Mouse (Mus musculus) heart, embryonic 15.5 days (tissue): ENCODE data around the gene Fam20a. TPM values are rescaled to one million over a fixed set of nuclear protein-coding genes. Genes with fewer than 3 reads are reported as not detected.

ENCODE experiments used
- ATAC-seq: fragments of 200-750 bp; cut with Nextera tagmentation; replicated peaks from 2 replicates; pipeline ENCODE4 v1.8.0; 2017; ENCODE audit warnings: low read depth, moderate TSS enrichment; ENCODE audit not compliant: insufficient number of reproducible peaks, insufficient read depth, low FRiP score
- H3K27ac ChIP-seq: fragments of 300-500 bp; sonication (generic); 2 replicates; pipeline ENCODE4 v1.5.1; 2015; ENCODE audit warnings: mild to moderate bottlenecking, inconsistent platforms
- H3K27me3 ChIP-seq: fragments of 300-500 bp; sonication (generic); 2 replicates; pipeline ENCODE4 v1.6.1; 2015; ENCODE audit warnings: inconsistent platforms
- H3K36me3 ChIP-seq: fragments of 300-500 bp; sonication (generic); 2 replicates; pipeline ENCODE4 v1.6.1; 2015; ENCODE audit warnings: mild to moderate bottlenecking, inconsistent platforms
- H3K4me1 ChIP-seq: fragments of 300-500 bp; sonication (generic); replicated peaks from 2 replicates; pipeline ENCODE4 v1.6.1; 2015; ENCODE audit warnings: inconsistent platforms
- H3K4me2 ChIP-seq: fragments of 300-500 bp; sonication (generic); 2 replicates; pipeline ENCODE4 v1.6.1; 2015; ENCODE audit warnings: inconsistent platforms, mild to moderate bottlenecking, moderate library complexity
- H3K4me3 ChIP-seq: fragments of 300-500 bp; sonication (generic); 2 replicates; pipeline ENCODE4 v1.5.1; 2015; ENCODE audit warnings: mild to moderate bottlenecking, inconsistent platforms
- H3K9ac ChIP-seq: fragments of 300-500 bp; sonication (generic); 2 replicates; pipeline ENCODE4 v1.6.1; 2015; ENCODE audit warnings: mild to moderate bottlenecking, inconsistent platforms
- H3K9me3 ChIP-seq: fragments of 300-500 bp; sonication (generic); replicated peaks from 2 replicates; pipeline ENCODE4 v1.6.1; 2016; ENCODE audit warnings: inconsistent platforms
- WGBS: fragments of 180-500 bp; shearing (Covaris S2); methylation state at CpG from one replicate; pipeline ENCODE4 v1.1.7; 2015; ENCODE audit warnings: mixed read lengths; 5-methylcytosine and 5-hydroxymethylcytosine counted together
- polyA plus RNA-seq: library from polyadenylated mRNA; unstranded; fragments of >200 nt; fragmentation: Nextera tagmentation; extraction: Ambion mirVana; gene quantifications from 2 replicates; pipeline ENCODE4 v1.2.1, GENCODE M21; 2015

Gene Fam20a
- polyA plus RNA-seq, result 3.7 and 4.0 TPM in 2 replicates

- H3K9me3 ChIP-seq, result no peaks in the 10 kb centered on the region
- peak; percentile 78 for ATAC-seq
- H3K4me1 ChIP-seq, result peaks cover 27% of the 10 kb centered on the region
- H3K4me2 ChIP-seq, result peak within 1 kb of the TSS; percentile 98
- 1% methylated on average over 31 of the region's 31 CpGs for WGBS
- H3K27me3 ChIP-seq, result no peaks in the 10 kb centered on the region
- H3K27ac ChIP-seq, result peak within 1 kb of the TSS; percentile 38
- peak within 1 kb of the TSS; percentile 57 for H3K9ac ChIP-seq
- H3K36me3 ChIP-seq, result no peaks in the 10 kb centered on the region
- H3K4me3 ChIP-seq, result peak within 1 kb of the TSS; percentile 62
Measured at GRCm38 (mm10) chr11:109721781-109722446, at the start of gene Fam20a. Gene Fam20a (minus strand): TSS chr11:109722279.

- no peak for ATAC-seq
- H3K4me3 ChIP-seq, result no peak overlapping the region
- H3K4me2 ChIP-seq, result no peak overlapping the region
- H3K4me1 ChIP-seq, result no peaks in the 10 kb centered on the region
- no peak overlapping the region for H3K27ac ChIP-seq
- WGBS, result 74% methylated on average over 1 of the region's 1 CpGs
- H3K36me3 ChIP-seq, result no peaks in the 10 kb centered on the region
- H3K27me3 ChIP-seq, result no peaks in the 10 kb centered on the region
- no peak overlapping the region for H3K9ac ChIP-seq
- no peaks in the 10 kb centered on the region; the same call in 1 of the 2 replicates for H3K9me3 ChIP-seq
Measured at GRCm38 (mm10) chr11:109771381-109771780, 49.3 kb upstream of the Fam20a start.

- Histone ChIP-seq H3K9me3 (no peaks in the 10 kb centered on the region; the same call in 1 of the 2 replicates), H3K4me2 (no peak overlapping the region), H3K9ac (no peak overlapping the region), H3K27me3 (no peaks in the 10 kb centered on the region), H3K36me3 (no peaks in the 10 kb centered on the region), H3K4me1 (no peaks in the 10 kb centered on the region), H3K27ac (no peak overlapping the region), H3K4me3 (no peak overlapping the region)
- ATAC-seq, result no peak
- WGBS, result 78% methylated on average over 14 of the region's 14 CpGs
Measured at GRCm38 (mm10) chr11:109770185-109770584, 48.1 kb upstream of the Fam20a start.

- Histone ChIP-seq H3K4me2 (no peak overlapping the region), H3K27me3 (no peaks in the 10 kb centered on the region), H3K9ac (no peak overlapping the region), H3K36me3 (no peaks in the 10 kb centered on the region), H3K9me3 (no peaks in the 10 kb centered on the region), H3K27ac (no peak overlapping the region), H3K4me3 (no peak overlapping the region), H3K4me1 (no peaks in the 10 kb centered on the region)
- ATAC-seq, result no peak
- 66% methylated on average over 5 of the region's 5 CpGs for WGBS
Measured at GRCm38 (mm10) chr11:109769091-109769490, 47.0 kb upstream of the Fam20a start.

- Histone ChIP-seq H3K27ac (no peak overlapping the region), H3K9ac (no peak overlapping the region), H3K27me3 (no peaks in the 10 kb centered on the region), H3K36me3 (no peaks in the 10 kb centered on the region), H3K4me2 (no peak overlapping the region), H3K9me3 (no peaks in the 10 kb centered on the region), H3K4me1 (no peaks in the 10 kb centered on the region), H3K4me3 (no peak overlapping the region)
- ATAC-seq, result no peak
- 74% methylated on average over 7 of the region's 7 CpGs for WGBS
Measured at GRCm38 (mm10) chr11:109760063-109760462, 38.0 kb upstream of the Fam20a start.

GRCm38 (mm10) chr11:109758616-109759215, 36.6 kb upstream of the Fam20a start:
- Histone ChIP-seq H3K4me1 (no peaks in the 10 kb centered on the region), H3K4me3 (no peak overlapping the region), H3K9me3 (no peaks in the 10 kb centered on the region), H3K36me3 (no peaks in the 10 kb centered on the region), H3K27me3 (no peaks in the 10 kb centered on the region), H3K4me2 (no peak overlapping the region), H3K27ac (no peak overlapping the region), H3K9ac (no peak overlapping the region)
- WGBS, result 85% methylated on average over 2 of the region's 2 CpGs
- no peak for ATAC-seq

- no peak overlapping the region for H3K4me2 ChIP-seq
- H3K4me3 ChIP-seq, result no peak overlapping the region
- H3K9ac ChIP-seq, result no peak overlapping the region
- H3K27ac ChIP-seq, result no peak overlapping the region
- no peaks in the 10 kb centered on the region for H3K36me3 ChIP-seq
- H3K27me3 ChIP-seq, result no peaks in the 10 kb centered on the region
- 82% methylated on average over 7 of the region's 7 CpGs for WGBS
- H3K4me1 ChIP-seq, result no peaks in the 10 kb centered on the region
- no peaks in the 10 kb centered on the region for H3K9me3 ChIP-seq
- no peak for ATAC-seq
Measured at GRCm38 (mm10) chr11:109754105-109754602, 32.1 kb upstream of the Fam20a start.

- H3K27ac ChIP-seq, result no peak overlapping the region
- no peak overlapping the region for H3K9ac ChIP-seq
- H3K4me2 ChIP-seq, result no peak overlapping the region
- H3K9me3 ChIP-seq, result no peaks in the 10 kb centered on the region
- no peaks in the 10 kb centered on the region for H3K27me3 ChIP-seq
- H3K4me1 ChIP-seq, result no peaks in the 10 kb centered on the region
- no peak for ATAC-seq
- 58% methylated on average over 12 of the region's 12 CpGs for WGBS
- no peak overlapping the region for H3K4me3 ChIP-seq
- H3K36me3 ChIP-seq, result no peaks in the 10 kb centered on the region
Measured at GRCm38 (mm10) chr11:109751636-109752603, 29.8 kb upstream of the Fam20a start.

GRCm38 (mm10) chr11:109745210-109745609, 23.1 kb upstream of the Fam20a start:
- Histone ChIP-seq H3K36me3 (no peaks in the 10 kb centered on the region), H3K4me2 (no peak overlapping the region), H3K4me3 (no peak overlapping the region), H3K27me3 (no peaks in the 10 kb centered on the region), H3K4me1 (no peaks in the 10 kb centered on the region), H3K27ac (no peak overlapping the region), H3K9ac (no peak overlapping the region), H3K9me3 (no peaks in the 10 kb centered on the region)
- ATAC-seq, result no peak
- WGBS, result 56% methylated on average over 4 of the region's 4 CpGs

- Histone ChIP-seq H3K4me3 (no peak overlapping the region), H3K36me3 (no peaks in the 10 kb centered on the region), H3K4me2 (no peak overlapping the region), H3K9me3 (no peaks in the 10 kb centered on the region), H3K9ac (no peak overlapping the region), H3K4me1 (no peaks in the 10 kb centered on the region), H3K27me3 (no peaks in the 10 kb centered on the region), H3K27ac (no peak overlapping the region)
- no peak for ATAC-seq
- 55% methylated on average over 3 of the region's 3 CpGs for WGBS
Measured at GRCm38 (mm10) chr11:109737967-109738366, 15.9 kb upstream of the Fam20a start.

- H3K4me2 ChIP-seq, result no peak overlapping the region
- no peaks in the 10 kb centered on the region for H3K9me3 ChIP-seq
- H3K9ac ChIP-seq, result no peak overlapping the region
- ATAC-seq, result no peak
- H3K4me1 ChIP-seq, result no peaks in the 10 kb centered on the region
- H3K27ac ChIP-seq, result no peak overlapping the region
- no peaks in the 10 kb centered on the region for H3K36me3 ChIP-seq
- 82% methylated on average over 3 of the region's 3 CpGs for WGBS
- no peak overlapping the region for H3K4me3 ChIP-seq
- no peaks in the 10 kb centered on the region for H3K27me3 ChIP-seq
Measured at GRCm38 (mm10) chr11:109736406-109736805, 14.3 kb upstream of the Fam20a start.
